Mouse (Mus musculus) B cell, adult 2 months (primary cell): ENCODE measurements around the gene Cyp27b1.
"Not testable (repeated sequence)": the region's sequence is repeated elsewhere in the genome, so short reads cannot be mapped to it uniquely, and the experiment has no call there.

Source experiments
- DNase-seq, 2 experiments: peaks; one replicate each; pipeline ENCODE4 v3.0.0; 2022

Cyp27b1 gene

DNA sequence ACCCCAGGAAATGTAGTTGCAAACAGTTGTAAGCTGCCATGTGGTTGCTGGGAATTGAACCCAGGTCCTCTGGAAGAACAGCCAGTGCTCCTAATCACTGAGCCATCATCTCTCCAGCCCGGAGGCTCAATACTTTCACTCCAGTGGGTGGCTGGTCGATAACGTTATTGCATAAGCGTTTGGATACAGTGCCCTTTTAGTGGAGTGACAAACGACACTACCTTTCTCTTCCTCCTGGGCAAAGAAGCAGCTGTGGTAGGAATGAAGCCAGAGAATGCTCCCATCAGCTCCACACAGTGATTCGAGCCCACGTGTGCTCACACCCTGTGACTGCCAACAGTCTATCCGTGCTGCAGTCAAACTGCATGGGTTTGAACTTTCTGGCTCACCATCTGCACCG lies 23.2 kb downstream of the Cyp27b1 start:
- DNase-seq: no peak

DNA sequence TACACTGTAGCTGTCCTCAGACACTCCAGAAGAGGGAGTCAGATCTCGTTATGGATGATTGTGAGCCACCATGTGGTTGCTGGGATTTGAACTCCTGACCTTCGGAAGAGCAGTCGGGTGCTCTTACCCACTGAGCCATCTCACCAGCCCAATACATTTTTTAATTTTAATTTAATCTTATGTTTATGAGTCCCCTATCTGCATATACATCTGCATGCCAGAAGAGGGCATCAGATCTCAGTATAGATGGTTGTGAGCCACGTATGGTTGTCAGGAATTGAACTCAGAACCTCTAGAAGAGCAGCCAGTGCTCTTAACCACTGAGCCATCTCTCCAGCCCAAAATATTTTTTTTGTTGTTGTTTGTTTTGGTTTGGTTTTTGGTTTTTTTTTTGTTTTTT lies 24.2 kb downstream of the Cyp27b1 start:
- not testable (repeated sequence) for DNase-seq

DNA sequence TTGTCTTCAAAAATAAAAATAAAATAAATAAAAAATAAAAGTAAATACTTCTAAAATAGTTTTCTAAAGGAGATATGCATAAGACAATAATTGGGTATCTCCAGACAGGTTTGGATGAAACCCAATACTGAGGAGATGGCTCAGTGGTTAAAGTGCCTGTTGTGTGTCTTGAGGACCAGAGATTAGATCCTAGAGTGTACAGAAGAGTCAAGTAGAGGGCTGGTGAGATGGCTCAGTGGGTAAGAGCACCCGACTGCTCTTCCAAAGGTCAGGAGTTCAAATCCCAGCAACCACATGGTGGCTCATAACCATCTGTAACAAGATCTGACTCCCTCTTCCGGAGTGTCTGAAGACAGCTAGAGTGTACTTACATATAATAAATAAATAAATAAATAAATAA lies 24.9 kb downstream of the Cyp27b1 start:
- not testable (repeated sequence) for DNase-seq

GRCm38 (mm10) chr10:127073981-127074380 lies 25.9 kb downstream of the Cyp27b1 start:
- DNase-seq: no peak

- DNase-seq: peak; percentile 81 to 83
Measured at GRCm38 (mm10) chr10:127075080-127075479, 27.0 kb downstream of the Cyp27b1 start, which contains the start of gene Agap2. Gene Agap2 (plus strand): TSS chr10:127075284.

DNA sequence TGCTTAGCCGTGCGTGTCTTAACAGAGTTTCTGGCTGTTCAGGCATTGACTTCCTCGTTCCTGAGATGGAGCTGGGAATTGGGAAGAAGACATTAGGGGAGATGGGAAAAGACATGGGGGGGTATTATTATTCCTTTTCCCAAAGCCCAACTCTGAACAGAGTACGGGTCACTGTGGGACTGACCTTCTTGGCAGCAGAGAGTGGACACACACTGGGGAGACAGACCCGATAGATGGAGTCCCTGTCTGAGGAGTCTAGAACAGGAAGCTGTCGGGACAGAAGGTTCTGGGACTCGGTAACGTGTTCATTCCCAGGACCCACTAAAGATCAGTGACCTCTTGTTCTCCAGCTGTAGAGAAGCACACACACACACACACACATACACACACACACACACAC lies 27.6 kb downstream of the Cyp27b1 start:
- no peak for DNase-seq

- DNase-seq: peak; percentile 73 to 77
Measured at GRCm38 (mm10) chr10:127076082-127076481, 28.0 kb downstream of the Cyp27b1 start.

GRCm38 (mm10) chr10:127077515-127077914 lies 29.5 kb downstream of the Cyp27b1 start:
- DNase-seq: no peak

GRCm38 (mm10) chr10:127078001-127078676 lies 30.1 kb downstream of the Cyp27b1 start:
- DNase-seq: no peak

- DNase-seq: no peak
Measured at GRCm38 (mm10) chr10:127078677-127079575, 30.9 kb downstream of the Cyp27b1 start.

- no peak for DNase-seq
Measured at GRCm38 (mm10) chr10:127079665-127080391, 31.8 kb downstream of the Cyp27b1 start.

DNA sequence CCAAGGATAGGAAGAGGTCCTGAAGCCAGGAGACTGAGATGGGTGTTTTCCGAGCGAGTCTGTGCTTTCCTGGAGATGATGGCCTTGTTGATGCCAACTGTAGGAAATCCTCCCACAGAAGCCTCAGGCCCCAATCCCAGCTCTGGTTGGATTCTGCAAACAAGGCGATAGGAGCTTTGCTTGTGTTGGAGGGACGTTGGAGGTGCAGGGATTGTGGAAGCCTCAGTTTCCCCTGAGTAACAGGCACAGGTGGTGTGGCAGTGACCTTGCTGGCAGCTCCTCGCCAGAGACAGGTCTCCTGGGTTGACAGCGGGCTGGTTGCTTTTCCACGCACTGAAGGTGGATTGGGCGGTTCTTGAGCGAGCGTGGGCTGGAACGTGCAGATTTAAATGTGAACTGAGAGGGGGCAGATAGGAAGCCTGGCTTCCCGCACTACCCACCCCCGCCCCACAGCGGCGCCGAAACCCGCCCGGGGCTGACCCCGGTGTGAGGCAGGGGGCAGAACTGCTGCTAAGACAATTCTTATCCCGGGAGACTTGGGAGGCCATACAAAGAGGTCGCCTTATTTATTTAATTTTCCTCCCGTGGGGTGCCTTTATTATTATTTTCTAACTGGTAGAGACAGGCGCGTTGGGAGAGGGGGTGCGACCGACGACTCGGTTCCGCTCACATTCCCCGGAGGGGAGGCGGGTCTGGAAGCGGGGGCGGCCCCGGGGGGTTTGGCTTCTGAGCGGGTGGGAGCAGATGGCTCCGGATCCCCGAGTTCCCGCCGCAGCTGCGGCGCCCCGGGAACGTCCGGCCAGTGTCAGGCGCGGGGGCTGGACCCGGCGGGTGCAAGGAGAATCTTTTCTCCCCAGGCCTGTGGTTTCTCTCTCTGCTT lies 33.1 kb downstream of the Cyp27b1 start:
- no peak for DNase-seq

DNA sequence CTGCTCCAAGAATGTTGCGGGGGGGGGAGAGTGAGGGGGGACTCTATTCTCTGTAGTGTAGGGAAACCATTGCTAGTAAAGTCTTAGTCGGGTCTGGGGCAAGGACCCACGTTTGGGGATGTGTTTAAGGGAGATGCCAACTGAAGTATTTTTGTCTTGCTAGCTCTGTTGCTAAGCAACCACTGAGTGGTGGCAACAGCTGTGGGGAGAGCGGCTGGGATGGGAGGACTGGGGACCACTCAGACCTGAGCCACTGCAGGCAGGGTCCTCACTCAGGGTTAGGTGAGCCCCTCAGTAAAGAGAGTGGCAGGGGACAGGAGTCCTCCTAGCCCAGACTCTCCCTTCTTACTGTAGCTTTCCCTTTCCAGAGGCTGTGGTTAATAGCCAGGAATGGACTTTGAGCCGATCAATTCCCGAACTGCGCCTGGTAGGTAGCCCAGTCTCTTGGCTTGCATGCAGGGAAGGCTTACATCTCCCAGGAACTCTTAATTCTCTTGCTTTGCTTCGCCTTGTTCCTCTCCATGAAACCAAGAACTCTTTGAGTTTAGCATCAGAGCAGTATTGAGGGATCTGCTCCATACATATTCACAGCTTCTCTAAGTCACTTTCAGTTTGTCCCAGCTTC lies 34.1 kb downstream of the Cyp27b1 start:
- DNase-seq: no peak

- no peak for DNase-seq
Measured at GRCm38 (mm10) chr10:127083292-127083914, 35.4 kb downstream of the Cyp27b1 start.

DNA sequence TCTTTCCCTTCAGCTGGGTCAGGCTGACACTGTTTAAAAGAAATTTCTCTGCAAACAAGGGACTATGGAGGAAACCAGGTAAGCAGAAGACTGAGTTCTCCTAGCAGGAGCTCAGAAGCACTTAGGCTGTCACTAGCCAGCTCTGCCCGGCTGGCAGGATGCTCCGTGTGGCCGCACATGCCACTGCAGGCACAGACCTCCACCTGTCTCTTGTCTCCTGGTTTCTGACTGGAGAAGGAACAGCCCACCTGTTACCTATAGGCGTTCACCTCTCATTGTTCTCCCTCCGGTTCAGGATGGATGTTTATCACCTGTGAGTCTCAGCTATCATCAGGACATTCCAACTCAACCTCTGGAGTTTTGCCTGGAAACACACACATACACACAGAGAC lies 35.9 kb downstream of the Cyp27b1 start:
- DNase-seq: no peak

DNA sequence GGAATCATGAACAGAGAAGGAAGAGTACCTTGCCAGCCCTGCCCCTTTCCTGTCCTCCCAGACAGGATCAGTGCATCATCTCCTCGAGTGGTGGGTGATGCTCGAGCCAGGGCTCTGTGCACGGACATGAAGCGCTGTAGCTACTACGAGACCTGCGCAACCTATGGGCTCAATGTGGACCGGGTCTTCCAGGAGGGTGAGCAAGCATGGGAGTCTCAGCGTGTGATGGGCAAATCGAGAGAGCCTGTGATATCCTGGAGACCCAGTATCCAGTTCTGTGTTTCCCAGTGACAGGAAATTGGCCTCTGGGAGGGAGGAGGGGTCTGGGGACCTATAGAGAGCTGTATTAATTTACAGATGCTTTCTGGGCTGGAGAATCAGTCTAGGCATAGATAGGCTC lies 37.0 kb downstream of the Cyp27b1 start:
- no peak for DNase-seq

- DNase-seq: no peak
Measured at GRCm38 (mm10) chr10:127085633-127086032, 37.6 kb downstream of the Cyp27b1 start.

GRCm38 (mm10) chr10:127090560-127091411 lies 42.7 kb downstream of the Cyp27b1 start:
- no peak for DNase-seq

DNA sequence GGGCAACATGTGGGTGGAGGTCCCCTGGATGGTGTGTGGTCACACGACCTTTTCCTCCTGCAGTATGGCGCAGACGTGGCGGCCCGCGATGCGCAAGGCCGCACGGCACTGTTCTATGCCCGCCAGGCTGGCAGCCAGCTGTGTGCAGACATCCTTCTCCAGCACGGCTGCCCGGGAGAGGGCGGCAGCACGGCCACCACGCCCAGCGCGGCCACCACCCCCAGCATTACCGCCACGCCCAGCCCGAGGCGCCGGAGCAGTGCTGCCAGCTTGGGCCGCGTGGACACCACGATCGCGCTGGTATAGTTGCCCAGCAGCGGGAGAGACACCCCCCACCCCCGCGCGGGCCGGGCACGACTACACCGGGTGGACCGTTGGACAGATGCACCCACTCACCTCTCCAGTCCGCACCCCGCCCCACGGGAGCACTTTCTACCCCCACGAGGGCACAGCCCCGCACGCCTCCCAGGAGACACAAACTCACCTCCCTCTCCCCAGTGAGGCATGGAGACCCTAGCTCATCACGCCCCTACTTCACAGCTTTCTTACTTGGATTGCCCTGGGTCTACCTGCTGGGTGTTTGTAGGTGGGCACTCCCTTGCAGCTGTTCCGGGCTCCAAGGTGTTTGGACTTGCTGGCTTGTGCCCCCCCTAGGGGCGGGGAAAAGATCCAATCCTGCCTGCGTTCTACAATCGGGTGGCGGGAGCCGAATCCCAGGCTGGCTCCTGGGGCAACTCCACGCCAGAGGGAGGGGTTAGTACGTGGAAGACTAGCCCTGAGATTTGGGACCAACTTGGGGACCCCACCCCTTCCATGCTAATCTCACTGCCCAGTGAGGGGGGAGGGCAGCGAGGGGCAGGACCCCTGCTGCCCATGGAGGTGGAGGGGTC lies 43.7 kb downstream of the Cyp27b1 start:
- no peak for DNase-seq
